Mouse (Mus musculus) small intestine, adult 2 months (tissue): ENCODE measurements around the gene Hmces. TPM values are rescaled to one million over a fixed set of nuclear protein-coding genes. Genes with fewer than 3 reads are reported as not detected.

Experiments used
- H3K27ac ChIP-seq: fragments of 200-500 bp; 2 replicates; pipeline ENCODE4 v1.5.1; 2012; ENCODE audit warnings: low read depth, low read length, control low read depth, inconsistent platforms; ENCODE audit not compliant: insufficient read depth
- H3K27me3 ChIP-seq: fragments of 200-500 bp; 2 replicates; pipeline ENCODE4 v1.6.1; 2012; ENCODE audit warnings: mild to moderate bottlenecking, moderate library complexity, low read length, inconsistent platforms; ENCODE audit not compliant: control insufficient read depth, insufficient read depth
- H3K36me3 ChIP-seq: fragments of 200-500 bp; 2 replicates; pipeline ENCODE4 v1.6.1; 2012; ENCODE audit warnings: mild to moderate bottlenecking, low read length, control low read depth, inconsistent platforms; ENCODE audit not compliant: control insufficient read depth, insufficient read depth
- H3K4me1 ChIP-seq: fragments of 200-500 bp; 2 replicates; pipeline ENCODE4 v1.6.1; 2012; ENCODE audit warnings: low read length, inconsistent platforms, mixed read lengths; ENCODE audit not compliant: control insufficient read depth, insufficient read depth, insufficient read length
- H3K4me3 ChIP-seq: fragments of 200-500 bp; 2 replicates; pipeline ENCODE4 v1.5.1; 2012; ENCODE audit warnings: low read depth, mild to moderate bottlenecking, control low read depth, inconsistent platforms, low read length, moderate library complexity
- CTCF ChIP-seq: fragments of 200-500 bp; IDR thresholded peaks from 2 replicates; pipeline ENCODE4 v1.5.1; 2012; ENCODE audit warnings: low read depth, mild to moderate bottlenecking, control low read depth, inconsistent platforms, low read length, moderate library complexity, mixed read lengths; ENCODE audit not compliant: insufficient replicate concordance, insufficient read length; ENCODE audit errors: extremely low read depth
- POLR2A ChIP-seq: fragments of 200-500 bp; IDR thresholded peaks from 2 replicates; pipeline ENCODE4 v1.6.1; 2012; ENCODE audit warnings: low read depth, mild to moderate bottlenecking, control low read depth, inconsistent platforms, low read length, moderate library complexity
- WGBS: fragments of 180-500 bp; shearing (Covaris S2); methylation state at CpG from one replicate; pipeline ENCODE4 v1.1.7; 2018; 5-methylcytosine and 5-hydroxymethylcytosine counted together
- polyA plus RNA-seq: library from polyadenylated mRNA; depleted of rRNA; stranded (reverse); fragments of >200 nt; gene quantifications from 2 replicates; pipeline ENCODE4 v1.2.3, GENCODE M21; 2012; rRNA removed

Hmces gene
- 6.5 and 19.8 TPM in 2 replicates for polyA plus RNA-seq

DNA sequence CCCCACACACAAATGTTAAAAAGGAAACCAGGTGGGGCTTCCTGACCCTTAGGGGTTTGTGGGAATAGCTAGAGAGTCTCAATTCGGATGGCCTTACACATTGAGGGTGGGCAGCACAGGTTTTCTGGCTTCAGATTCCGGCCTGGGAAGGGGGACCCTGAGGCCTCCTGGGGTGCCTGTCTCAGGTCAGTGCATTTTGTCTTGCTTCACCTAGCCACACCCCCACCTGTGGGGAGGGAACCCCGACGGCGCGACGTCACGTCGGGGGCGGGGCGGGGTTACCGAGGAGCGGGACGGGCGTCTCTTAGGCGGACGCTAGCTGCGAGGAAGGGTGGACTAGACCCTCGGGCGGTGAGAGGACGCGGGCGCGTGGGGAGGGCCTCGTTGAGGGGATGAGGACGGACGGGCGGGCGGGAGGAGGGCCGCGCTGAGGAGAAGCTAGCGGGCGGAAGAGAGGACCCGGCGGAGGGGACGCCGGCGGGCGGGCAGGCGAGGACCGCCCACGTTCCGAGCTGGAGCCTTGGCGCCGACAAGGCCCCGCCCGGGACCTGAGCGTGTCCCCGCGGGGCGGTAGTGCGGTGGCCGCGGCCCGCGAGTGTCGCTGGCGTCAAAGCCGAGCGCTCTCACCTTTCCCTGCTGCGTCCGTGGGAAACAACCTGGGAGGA, at the start of gene Hmces:
Gene Hmces (plus strand): TSS at position 275 of the 665 bp plus-strand sequence.
- Histone ChIP-seq H3K27me3 (no peaks in the 10 kb centered on the region), H3K4me3 (peak within 1 kb of the TSS; percentile 95), H3K36me3 (peaks cover 40% of the 10 kb centered on the region), H3K4me1 (peaks cover 7% of the 10 kb centered on the region; the same call in 1 of the 2 replicates), H3K27ac (peak within 1 kb of the TSS; percentile 33)
- TF ChIP-seq POLR2A (no peak; the same call in 1 of the 2 replicates), CTCF (no peak)
- 1% methylated on average over 62 of the region's 62 CpGs for WGBS

DNA sequence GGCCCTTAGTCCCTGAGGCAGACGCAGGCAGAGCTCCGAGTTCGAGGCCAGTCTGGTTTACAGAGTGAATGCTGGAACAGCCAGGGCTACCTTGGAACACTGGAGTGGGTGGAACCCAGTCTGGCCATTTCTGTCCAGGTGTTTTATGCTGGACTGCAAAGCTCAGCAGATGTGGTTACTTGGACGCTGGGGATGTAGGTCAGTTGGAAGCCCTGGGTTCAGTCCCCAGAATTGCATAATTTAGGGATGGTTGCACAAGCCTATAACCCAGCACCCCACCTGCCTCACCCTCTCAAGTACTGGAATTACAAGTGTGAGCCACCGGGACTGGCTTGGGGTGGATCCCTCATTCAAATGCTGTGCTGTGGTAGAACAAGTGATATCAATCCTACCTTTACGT, 47.5 kb upstream of the Hmces start:
- Histone ChIP-seq H3K4me1 (peaks cover 8% of the 10 kb centered on the region), H3K36me3 (no peaks in the 10 kb centered on the region), H3K4me3 (no peak overlapping the region), H3K27ac (no peak overlapping the region), H3K27me3 (no peaks in the 10 kb centered on the region)
- no peak for TF ChIP-seq POLR2A
- TF ChIP-seq CTCF, result no peak
- WGBS, result 87% methylated on average over 6 of the region's 6 CpGs

DNA sequence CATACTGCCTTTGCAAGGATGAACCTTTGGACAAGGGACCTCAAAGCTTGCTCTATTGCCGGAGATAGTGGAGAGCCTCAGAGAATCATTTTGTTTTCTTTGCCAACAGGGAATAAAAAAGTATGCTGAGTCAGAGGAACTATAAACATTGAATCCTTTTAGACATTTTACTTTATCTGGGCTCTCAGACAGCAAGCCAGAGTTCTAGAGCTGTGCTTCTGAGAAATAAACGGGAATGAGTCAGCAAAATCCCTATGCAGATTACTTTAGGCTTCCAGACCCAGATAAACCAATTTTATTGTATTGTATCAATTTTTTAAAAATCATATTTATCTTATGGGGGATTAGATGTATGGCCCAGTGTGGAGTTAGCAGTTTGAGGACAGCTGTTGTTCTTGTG, 46.5 kb upstream of the Hmces start:
- Histone ChIP-seq H3K27ac (no peak overlapping the region), H3K4me3 (no peak overlapping the region), H3K4me1 (peaks cover 8% of the 10 kb centered on the region), H3K36me3 (no peaks in the 10 kb centered on the region), H3K27me3 (no peaks in the 10 kb centered on the region)
- WGBS, result 35% methylated on average over 2 of the region's 2 CpGs
- TF ChIP-seq CTCF, result no peak
- no peak for TF ChIP-seq POLR2A

DNA sequence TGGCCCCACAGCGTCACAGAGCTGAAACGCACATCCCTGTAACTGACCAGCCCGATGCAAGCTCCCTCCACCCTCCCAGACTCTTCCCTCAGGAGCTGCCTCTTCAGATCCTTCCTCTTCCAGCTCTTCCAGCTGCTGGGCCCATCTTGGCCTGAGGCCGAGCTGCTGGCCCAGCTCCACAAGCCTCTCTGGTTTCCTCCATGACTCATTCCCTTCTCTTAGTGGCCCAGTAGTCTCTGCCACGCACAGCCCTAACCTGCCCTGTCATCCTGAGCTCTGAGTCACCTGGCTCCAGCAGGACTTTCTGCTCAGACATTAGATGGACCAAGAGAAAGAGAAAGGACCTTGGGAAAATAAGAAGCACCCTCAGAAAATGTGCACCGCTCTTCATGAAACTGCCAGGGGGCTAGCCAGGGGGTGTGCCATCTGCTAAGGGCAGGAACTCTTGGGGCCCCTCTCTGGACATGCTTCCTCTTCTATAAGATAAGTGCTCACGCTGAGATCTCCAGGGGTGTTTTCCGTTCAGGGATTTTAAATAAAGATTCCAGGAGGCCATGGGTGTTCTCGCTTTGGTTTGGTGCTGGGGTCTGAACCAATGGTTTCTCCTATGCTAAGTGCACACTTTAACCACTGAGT, 44.7 kb upstream of the Hmces start:
- no peak overlapping the region for H3K4me3 ChIP-seq
- H3K4me1 ChIP-seq, result peaks cover 14% of the 10 kb centered on the region
- H3K27me3 ChIP-seq, result no peaks in the 10 kb centered on the region
- 0 out of 2 replicates have a peak, but pooled peaks have one; percentile 6 for TF ChIP-seq POLR2A
- no peak for TF ChIP-seq CTCF
- no peaks in the 10 kb centered on the region for H3K36me3 ChIP-seq
- 23% methylated on average over 9 of the region's 9 CpGs for WGBS
- H3K27ac ChIP-seq, result peak overlapping the region; percentile 87

- no peak for TF ChIP-seq CTCF
- TF ChIP-seq POLR2A, result no peak
- H3K27ac ChIP-seq, result no peak overlapping the region
- H3K27me3 ChIP-seq, result no peaks in the 10 kb centered on the region
- peaks cover 21% of the 10 kb centered on the region for H3K4me1 ChIP-seq
- 19% methylated on average over 1 of the region's 1 CpGs for WGBS
- H3K4me3 ChIP-seq, result no peak overlapping the region
- H3K36me3 ChIP-seq, result no peaks in the 10 kb centered on the region
Observed at GRCm38 (mm10) chr6:87870440-87870839, 43.3 kb upstream of the Hmces start.

- Histone ChIP-seq H3K27me3 (no peaks in the 10 kb centered on the region), H3K27ac (peak overlapping the region; percentile 94), H3K4me1 (peaks cover 27% of the 10 kb centered on the region), H3K36me3 (no peaks in the 10 kb centered on the region), H3K4me3 (no peak overlapping the region)
- 35% methylated on average over 7 of the region's 7 CpGs for WGBS
- TF ChIP-seq POLR2A (no peak), CTCF (no peak)
Observed at GRCm38 (mm10) chr6:87871240-87871639, 42.5 kb upstream of the Hmces start.

DNA sequence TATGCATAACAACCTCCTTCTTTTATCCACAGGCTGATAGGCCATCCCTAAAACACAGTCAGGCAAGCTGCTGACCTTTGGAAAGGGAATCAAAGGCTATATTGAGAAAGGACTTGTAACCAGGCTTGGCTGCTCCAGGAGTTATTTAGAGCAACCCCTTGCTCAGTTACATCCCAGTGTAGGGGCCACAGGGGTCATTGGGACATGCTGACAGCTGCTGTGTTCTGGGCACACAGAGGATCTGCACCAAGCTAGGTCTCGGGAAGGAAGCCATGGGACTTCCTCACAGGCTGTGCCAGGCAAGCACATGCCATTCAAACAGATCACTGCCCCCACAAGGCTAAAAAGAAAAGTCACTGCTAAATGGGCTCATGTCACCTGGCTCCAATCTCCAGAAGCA, 40.6 kb upstream of the Hmces start:
- H3K27me3 ChIP-seq, result no peaks in the 10 kb centered on the region
- H3K36me3 ChIP-seq, result no peaks in the 10 kb centered on the region
- peak overlapping the region; percentile 62 for H3K27ac ChIP-seq
- WGBS, result 24% methylated on average over 1 of the region's 1 CpGs
- TF ChIP-seq POLR2A, result no peak
- no peak for TF ChIP-seq CTCF
- H3K4me3 ChIP-seq, result no peak overlapping the region
- H3K4me1 ChIP-seq, result peaks cover 29% of the 10 kb centered on the region
